Comparison of ENCODE assay signal across 8 mouse cellular contexts in the genomic region with DNA sequence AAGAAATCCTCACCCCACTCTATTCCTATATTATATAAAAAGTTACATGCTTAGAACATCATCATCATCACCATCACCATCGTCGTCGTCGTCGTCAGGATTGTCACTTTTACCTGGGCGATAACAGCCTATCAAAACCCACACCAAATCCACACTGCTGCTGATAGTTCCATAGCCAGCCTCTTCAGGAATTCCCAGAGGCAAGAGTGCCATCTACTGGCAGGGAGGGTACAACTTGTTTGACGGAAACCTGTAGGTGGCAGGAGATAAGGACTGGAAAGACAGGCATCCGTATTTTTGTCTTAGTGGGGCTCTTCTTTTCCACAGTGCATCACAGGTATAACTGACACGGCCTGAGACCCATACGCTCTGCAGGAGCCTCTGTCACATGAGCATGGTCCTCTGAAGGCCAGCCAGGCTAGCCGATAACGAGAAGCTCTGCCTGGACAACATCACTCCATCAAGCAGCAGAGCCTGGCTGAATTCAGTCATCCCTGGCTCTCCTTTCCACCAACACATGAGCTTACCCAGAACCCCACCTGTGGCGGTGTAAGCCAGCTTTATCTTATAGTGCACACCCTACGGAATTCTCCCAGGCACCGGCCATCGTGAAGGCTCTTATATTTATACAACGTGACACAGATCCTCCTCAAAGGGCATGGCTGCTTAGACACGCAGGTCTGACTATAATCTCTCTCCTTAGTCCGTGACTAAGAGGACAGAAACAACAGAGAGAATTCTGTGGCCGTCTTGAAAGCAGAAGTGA. TPM values are rescaled to one million over a fixed set of nuclear protein-coding genes. Genes with fewer than 3 reads are reported as not detected.
A peak's percentile ranks its signal among the peaks of the same experiment; 100 is the strongest.
DNase-seq lines count a peak whose midpoint lies in the region; ATAC-seq lines count a peak whose summit lies in the region.

No protein-coding gene starts in this region.

- H3K4me2 ChIP-seq in liver, embryonic 12.5 days, result no peak overlapping the region
- H3K4me2 ChIP-seq in limb, embryonic 13.5 days (replicated peaks), result peak overlapping the region; percentile 33
- H3K4me2 ChIP-seq in neural tube, embryonic 11.5 days (ENCODE audit: low read depth), result peak overlapping the region; percentile 0; the same call in 1 of the 2 replicates

- peaks cover 12% of the 10 kb centered on the region; the same call in 1 of the 2 replicates for H3K4me1 ChIP-seq in liver, embryonic 12.5 days
- H3K4me1 ChIP-seq in embryonic facial prominence, embryonic 10.5 days, result peaks cover 40% of the 10 kb centered on the region
- H3K4me1 ChIP-seq in limb, embryonic 13.5 days, result peaks cover 11% of the 10 kb centered on the region
- H3K4me1 ChIP-seq in neural tube, embryonic 11.5 days (ENCODE audit: control insufficient read depth, insufficient read depth, low read length), result no peaks in the 10 kb centered on the region

- H3K36me3 ChIP-seq in liver, embryonic 12.5 days, result no peaks in the 10 kb centered on the region
- H3K36me3 ChIP-seq in embryonic facial prominence, embryonic 10.5 days (replicated peaks), result no peaks in the 10 kb centered on the region
- H3K36me3 ChIP-seq in limb, embryonic 13.5 days, result no peaks in the 10 kb centered on the region
- no peaks in the 10 kb centered on the region for H3K36me3 ChIP-seq in neural tube, embryonic 11.5 days (ENCODE audit: control insufficient read depth, insufficient read depth, low read length)

- peak; percentile 66 for DNase-seq in liver
- DNase-seq in embryonic facial prominence, embryonic 10.5 days (ENCODE audit: low spot score), result peak; percentile 81
- DNase-seq in heart, adult 18-20 months, result peak; percentile 72 to 88
- DNase-seq in kidney, adult 8-10 months, result peak; percentile 73 to 85
- peak; percentile 80 for DNase-seq in neural tube, embryonic 11.5 days (ENCODE audit: low spot score)
- peak; percentile 80 for DNase-seq in telencephalon, adult 2 months (ENCODE audit: low read depth, low spot score)

- H3K27ac ChIP-seq in liver, embryonic 12.5 days, result no peak overlapping the region
- no peak overlapping the region for H3K27ac ChIP-seq in embryonic facial prominence, embryonic 10.5 days (replicated peaks)
- H3K27ac ChIP-seq in limb, embryonic 13.5 days, result no peak overlapping the region
- no peak overlapping the region for H3K27ac ChIP-seq in neural tube, embryonic 11.5 days (ENCODE audit: low read depth, low read length)

- no peak overlapping the region for H3K9ac ChIP-seq in liver, embryonic 12.5 days
- H3K9ac ChIP-seq in limb, embryonic 13.5 days, result no peak overlapping the region
- no peak overlapping the region for H3K9ac ChIP-seq in neural tube, embryonic 11.5 days (ENCODE audit: low read length)

- H3K27me3 ChIP-seq in liver, embryonic 12.5 days (replicated peaks), result peaks cover 47% of the 10 kb centered on the region
- peaks cover 36% of the 10 kb centered on the region for H3K27me3 ChIP-seq in embryonic facial prominence, embryonic 10.5 days (replicated peaks; ENCODE audit: low read depth, poor library complexity, severe bottlenecking)
- peaks cover 28% of the 10 kb centered on the region for H3K27me3 ChIP-seq in limb, embryonic 13.5 days
- H3K27me3 ChIP-seq in neural tube, embryonic 11.5 days (ENCODE audit: control insufficient read depth, insufficient read depth, low read length), result peaks cover 15% of the 10 kb centered on the region

- no peaks in the 10 kb centered on the region for H3K9me3 ChIP-seq in liver, embryonic 12.5 days (replicated peaks)
- no peaks in the 10 kb centered on the region for H3K9me3 ChIP-seq in embryonic facial prominence, embryonic 10.5 days
- H3K9me3 ChIP-seq in limb, embryonic 13.5 days, result no peaks in the 10 kb centered on the region
- no peaks in the 10 kb centered on the region for H3K9me3 ChIP-seq in neural tube, embryonic 11.5 days (ENCODE audit: control insufficient read depth, low read length)

- H3K4me3 ChIP-seq in liver, embryonic 12.5 days, result no peak overlapping the region
- H3K4me3 ChIP-seq in embryonic facial prominence, embryonic 10.5 days, result peak overlapping the region; percentile 36
- no peak overlapping the region for H3K4me3 ChIP-seq in limb, embryonic 13.5 days
- H3K4me3 ChIP-seq in neural tube, embryonic 11.5 days (ENCODE audit: low read depth, low read length), result no peak overlapping the region

- ATAC-seq in liver, embryonic 12.5 days, result no peak
- no peak for ATAC-seq in limb, embryonic 13.5 days (ENCODE audit: low FRiP score, low read depth)
- ATAC-seq in neural tube, embryonic 11.5 days (ENCODE audit: insufficient read depth, low FRiP score, low TSS enrichment), result no peak

- WGBS in liver, embryonic 12.5 days (ENCODE audit: insufficient replicate concordance), result 20% methylated on average over 20 of the region's 20 CpGs
- WGBS in embryonic facial prominence, embryonic 10.5 days, result 21% methylated on average over 20 of the region's 20 CpGs
- WGBS in limb, embryonic 13.5 days, result 23% methylated on average over 20 of the region's 20 CpGs
- 30% methylated on average over 20 of the region's 20 CpGs for WGBS in neural tube, embryonic 11.5 days

RNA-seq across cellular contexts. Expression of gene Tmem108, which starts 2.5 kb away (rescaled TPM):
- polyA plus RNA-seq in liver, embryonic 12.5 days (2016; fragmentation: Nextera tagmentation; extraction: Ambion mirVana), result 4.6 and 4.7 TPM in 2 replicates
- polyA plus RNA-seq in embryonic facial prominence, embryonic 10.5 days (2016; fragmentation: Nextera tagmentation; extraction: Ambion mirVana), result 19.6 and 22.1 TPM in 2 replicates
- 1 to 10 TPM; 3.0 to 3.9 TPM for total RNA-seq in heart, adult 18-20 months (2021)
- 14.2 and 14.6 TPM in 2 replicates for polyA plus RNA-seq in limb, embryonic 13.5 days (2015; fragmentation: Nextera tagmentation; extraction: Ambion mirVana)
- polyA plus RNA-seq in neural tube, embryonic 11.5 days (2014; fragmentation: Nextera tagmentation; extraction: Ambion mirVana), result 18.0 and 19.9 TPM in 2 replicates
